Mouse (Mus musculus): ENCODE results near the gene Fgr.

The Fgr gene

DNA sequence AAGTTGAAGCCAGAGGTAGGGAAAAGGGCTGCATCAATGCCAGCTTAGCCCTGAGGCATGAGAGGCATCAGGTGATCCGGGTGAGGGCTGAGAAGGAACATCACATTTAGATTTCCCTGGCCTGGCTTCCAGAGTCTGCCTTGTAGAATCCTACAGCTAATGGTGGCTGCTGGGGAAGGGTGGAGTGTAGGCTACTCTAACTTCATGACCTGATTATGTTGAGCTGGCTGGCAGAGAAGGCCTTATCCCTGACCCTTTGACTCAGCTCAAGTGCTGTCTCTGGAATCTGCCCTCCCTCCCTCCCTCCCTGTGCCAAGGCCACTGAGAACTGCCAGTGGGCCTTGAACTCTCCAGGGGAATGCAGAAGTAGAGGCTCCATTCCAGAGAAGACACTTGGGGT lies 61.6 kb downstream of the Fgr start:
- no peak for DNase-seq (ENCODE audit: low spot score in 2 of 2)

DNA sequence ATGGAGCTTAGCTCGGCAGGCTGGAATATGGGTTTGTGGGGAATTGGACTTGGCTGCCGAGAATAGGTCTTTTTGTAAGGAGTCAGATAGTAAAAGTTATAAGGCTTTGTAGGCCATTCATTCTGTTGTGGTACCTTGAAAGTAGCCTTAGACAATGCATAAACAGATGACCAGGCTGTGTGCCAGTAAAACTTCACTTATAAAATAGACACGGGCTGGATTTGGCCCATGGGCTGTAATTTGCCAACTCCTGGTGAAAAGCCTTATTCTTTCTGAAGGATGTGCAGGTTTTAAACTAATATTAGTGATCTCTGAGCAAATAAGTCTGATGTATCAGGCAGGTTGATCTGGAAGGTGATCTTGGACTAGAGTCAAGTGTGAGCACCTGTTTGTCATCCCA lies 62.1 kb downstream of the Fgr start:
- no peak for DNase-seq (ENCODE audit: low spot score in 2 of 2)

DNA sequence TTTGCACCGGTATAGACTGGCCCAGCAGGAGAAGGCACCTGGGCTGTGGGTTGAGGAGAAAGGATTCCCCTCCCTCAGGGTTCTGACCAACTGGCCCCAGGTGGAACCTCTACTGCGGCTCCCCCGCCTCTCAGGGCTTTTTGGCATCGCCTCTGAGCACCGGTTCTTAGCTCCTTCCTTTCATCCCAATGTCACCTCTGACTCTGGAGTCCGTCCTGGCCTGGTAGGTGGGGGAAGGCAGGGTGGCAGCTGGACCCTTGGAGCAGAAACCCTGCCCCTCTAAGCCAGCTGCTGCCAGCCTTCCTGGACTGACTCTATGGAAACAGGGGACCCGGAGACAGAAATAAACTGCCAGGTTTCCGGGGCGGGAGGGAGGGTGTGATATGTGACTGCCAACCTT lies 63.4 kb downstream of the Fgr start:
- no peak for DNase-seq (ENCODE audit: low spot score in 2 of 2)

DNA sequence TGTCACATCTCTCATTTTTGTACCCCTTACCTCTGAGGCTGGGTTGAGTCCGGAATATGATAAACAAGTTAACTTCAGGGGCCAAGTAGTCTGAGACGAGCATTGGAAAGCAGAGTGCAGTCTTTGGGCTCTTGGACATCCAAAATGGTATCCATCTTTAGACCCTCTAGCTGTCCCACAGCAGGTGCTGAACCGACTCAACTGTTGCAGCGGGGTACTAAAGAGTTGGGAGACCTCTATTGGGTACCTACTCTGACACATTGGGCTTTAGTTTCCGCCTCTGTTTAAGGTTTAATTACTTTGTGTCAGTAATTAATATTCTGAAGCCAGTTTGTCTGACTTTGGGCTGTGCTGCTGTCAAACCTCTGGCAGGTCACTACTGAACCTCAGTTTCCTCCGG lies 63.9 kb downstream of the Fgr start:
- no peak for DNase-seq (ENCODE audit: low spot score in 2 of 2)

DNA sequence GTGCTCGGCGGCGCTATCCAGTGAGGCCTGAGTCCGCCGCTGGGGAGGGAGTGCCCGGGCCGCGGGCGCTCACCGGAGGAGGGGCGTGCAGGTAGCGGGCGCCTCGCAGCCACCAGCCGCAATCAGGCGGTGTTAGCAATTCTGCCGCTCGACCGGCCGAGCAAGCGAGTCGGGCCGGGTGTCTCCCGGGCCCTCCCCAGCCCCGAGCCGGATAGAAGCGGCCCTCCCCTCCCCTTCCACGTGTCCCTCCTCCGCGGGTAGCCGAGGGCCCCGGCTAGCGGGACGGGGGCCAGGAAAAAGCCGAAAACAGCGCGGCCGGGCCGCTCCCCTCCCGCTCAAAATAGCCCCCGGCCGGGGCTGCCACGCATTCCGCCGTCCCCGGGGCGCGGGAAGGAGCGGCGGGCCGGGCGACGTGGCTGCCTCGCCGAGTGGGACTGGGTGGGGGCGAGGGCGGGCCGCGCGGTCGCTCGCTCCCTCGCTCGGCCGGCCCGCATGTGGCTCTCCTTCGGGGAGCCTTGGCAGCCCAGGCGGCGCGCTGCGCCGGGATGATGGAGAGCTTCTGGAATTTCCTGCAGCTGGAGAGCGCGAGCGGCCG lies 64.7 kb downstream of the Fgr start:
- DNase-seq (ENCODE audit: low spot score in 2 of 2) = no peak

DNA sequence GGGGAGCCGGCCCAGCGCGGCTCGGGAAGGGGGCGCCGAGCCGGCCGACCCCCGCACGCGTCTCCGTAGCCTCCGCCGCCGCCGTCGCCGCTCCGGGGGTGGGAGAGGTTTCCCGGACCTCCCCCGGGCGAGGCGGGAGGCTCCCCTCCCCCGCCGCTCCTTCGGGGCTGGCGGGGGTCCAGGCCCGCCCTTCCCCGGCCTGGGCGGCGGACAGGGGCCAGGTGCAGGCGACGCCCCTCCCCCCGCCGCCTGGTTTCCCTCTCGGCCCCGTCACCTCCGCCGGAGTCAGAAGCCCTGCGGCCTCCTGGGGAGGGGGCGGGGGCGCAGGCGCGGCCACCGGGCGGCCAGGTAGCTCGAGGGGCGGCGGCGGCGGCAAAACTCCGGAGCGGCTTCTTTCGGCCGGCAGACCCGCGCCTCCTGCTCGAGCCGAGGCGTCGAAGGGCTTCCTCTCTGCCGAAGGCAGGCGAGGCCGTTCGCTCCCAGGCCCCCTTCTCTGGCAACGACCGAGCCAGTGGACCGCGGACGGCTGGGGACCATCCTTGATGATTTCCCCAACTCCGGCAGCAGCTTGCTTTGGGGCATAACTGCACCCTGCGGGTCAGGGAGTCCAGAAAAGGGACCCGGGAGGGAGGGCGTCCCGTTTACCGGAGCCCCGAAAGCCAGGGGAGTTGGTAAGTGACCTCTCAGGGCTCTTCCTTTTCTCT lies 65.4 kb downstream of the Fgr start:
- no peak for DNase-seq (ENCODE audit: low spot score in 2 of 2)

DNA sequence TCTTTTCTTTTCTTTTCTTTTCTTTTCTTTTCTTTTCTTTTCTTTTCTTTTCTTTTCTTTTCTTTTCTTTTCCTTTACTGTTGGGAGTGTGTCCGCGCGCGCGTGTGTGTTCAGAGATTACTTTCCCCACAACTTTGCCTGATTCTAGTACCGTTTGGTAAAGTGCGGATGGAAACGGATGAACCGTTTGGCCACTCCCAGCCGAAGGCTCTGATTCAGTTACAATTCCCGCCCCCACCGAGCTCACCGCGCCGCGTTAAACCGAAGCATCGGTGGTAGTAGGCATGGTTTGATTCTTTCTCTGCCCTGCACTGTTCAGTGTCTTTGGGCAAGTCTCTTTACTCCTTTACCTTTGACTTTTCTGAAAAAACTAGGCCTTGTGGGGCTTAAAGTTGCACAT lies 65.9 kb downstream of the Fgr start:
- no peak for DNase-seq (ENCODE audit: low spot score in 2 of 2)

DNA sequence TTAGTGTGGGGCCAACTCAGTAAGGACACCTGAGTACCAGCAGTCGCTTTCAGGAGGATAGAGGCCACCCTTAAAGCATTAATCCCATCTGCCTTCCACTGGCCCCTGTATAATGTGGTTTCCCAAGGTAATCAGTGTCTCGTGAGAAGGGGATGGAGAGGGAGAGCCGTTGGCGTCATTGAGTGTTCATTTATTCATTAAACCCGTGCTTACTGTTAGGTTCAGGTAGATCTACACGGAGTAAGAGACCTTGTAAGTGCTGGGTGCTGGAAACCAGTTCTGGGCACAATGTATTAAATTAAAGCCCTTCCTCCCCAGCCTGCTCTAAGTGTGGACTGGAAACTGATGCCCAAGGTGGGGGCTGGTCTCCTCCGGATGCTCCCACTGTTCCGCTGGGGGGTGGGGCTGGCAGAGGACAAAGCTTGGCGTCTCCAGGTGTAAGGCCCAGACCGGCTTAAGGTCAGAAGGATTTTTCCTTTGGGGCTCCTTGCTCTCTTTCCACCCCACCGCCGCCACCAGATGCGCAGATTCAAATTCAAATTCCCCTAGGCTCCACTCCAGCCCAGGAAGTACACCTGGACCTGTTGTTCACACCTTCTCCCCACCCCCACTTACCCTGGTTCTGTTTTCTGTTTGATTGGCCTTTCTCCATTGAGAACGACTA lies 66.5 kb downstream of the Fgr start:
- no peak for DNase-seq (ENCODE audit: low spot score in 2 of 2)

DNA sequence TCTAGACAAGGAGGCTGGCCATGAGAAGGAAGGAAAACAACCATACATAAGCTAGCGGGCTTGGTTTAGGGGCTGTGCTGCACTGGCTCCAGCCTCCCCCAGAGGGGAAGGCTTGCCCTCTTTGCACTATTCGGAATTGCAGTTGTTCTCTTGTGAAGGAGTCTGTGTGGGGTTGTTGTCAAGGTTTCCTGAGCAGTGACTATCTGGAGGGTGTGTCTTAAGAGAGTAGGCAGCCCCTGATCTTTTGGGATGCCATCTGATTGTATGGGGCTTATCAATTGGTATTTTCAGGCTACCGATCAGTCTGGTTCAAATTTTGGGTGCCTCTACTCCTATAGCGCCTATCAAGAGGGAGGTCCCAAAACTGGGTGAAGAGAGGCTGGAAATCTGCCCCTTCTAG lies 68.3 kb downstream of the Fgr start:
- no peak for DNase-seq (ENCODE audit: low spot score in 2 of 2)

DNA sequence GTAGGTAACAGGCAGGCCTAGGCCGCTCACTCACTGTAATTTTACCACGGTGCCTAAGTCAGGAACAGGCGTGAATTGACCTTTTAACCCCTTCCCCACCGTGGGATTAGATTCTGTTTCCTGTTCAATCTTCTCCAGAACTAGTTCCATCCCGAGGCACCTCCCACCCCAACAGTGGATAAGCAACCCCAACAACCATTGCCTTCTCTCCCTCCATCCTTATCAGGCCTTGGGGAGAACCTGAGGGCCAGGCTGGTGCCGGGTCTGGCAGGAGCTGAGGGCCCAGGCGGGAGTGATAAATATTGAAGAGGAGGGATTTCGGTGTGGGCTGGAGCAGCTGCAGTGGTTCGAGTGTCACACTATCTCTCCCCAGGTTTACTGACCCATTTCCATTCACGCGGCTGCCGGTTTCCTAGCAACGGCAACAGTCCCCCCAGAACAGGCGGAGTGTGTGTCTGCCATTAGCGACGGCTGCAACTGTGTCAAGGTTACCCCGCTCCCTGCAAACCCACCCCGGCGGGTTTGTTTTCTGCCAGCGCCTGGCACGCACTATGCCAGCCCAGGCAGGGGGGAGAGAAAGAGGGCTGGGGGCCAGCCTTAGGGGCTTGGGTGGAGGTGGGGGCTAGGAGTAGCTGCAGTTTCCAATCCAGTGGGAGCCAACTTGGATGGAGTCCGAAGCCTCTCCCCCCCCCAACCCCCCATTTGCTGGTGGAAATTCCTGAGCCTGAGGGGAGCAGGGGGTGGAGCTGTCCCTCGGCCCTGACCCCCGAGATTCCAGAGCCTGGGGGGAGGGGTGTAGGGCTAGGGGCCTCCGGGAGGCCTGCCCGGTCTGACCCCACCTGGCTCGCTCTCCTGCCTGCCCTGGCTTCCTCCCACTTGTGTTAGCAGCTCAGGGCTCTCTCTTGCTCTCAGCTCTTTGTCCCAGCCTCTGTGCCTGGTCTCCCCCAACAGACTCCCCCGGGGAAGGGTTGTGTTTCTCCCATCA lies 69.0 kb downstream of the Fgr start:
- no peak for DNase-seq (ENCODE audit: low spot score in 2 of 2)

DNA sequence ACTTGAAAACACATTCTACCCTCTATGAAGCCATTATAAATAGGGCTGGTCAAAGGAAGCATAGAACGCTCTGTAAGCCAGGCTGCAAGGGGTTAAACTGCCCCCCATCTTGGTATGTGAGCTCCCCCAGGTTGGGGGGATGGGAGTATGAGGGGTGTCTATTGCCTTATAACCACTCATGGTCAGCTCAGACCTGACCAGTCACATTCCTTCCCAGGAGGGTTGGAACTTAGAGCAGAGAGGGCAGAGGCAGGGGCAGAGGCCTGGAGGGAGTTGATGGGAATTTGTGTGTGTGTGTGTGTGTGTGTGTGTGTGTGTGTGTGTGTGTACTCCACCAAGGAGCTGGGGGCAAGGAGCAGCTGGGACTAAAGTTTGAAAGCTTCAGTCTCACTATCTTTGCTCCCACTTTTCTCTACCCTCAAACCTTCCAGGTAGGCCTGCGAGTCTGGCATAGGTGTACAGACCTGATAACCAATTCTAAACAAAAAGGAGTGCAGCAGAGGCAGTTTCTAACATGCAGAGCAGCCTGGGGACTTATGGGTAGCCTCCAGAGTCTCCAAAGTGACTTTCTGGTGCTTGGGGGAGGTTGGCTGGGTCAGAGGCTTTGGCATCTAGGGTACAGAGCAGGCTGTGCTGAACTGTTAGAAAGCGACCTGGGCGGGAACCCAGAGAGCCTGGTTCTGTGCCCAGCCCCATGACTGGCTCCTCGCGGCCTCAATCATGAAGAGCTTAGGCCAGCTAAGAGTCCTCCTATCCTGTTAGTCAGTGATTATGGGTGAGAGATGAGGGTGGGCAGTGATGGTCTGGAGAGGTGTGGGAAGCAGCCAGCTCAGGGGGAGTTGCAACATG lies 70.1 kb downstream of the Fgr start:
- DNase-seq (ENCODE audit: low spot score in 2 of 2) = no peak

DNA sequence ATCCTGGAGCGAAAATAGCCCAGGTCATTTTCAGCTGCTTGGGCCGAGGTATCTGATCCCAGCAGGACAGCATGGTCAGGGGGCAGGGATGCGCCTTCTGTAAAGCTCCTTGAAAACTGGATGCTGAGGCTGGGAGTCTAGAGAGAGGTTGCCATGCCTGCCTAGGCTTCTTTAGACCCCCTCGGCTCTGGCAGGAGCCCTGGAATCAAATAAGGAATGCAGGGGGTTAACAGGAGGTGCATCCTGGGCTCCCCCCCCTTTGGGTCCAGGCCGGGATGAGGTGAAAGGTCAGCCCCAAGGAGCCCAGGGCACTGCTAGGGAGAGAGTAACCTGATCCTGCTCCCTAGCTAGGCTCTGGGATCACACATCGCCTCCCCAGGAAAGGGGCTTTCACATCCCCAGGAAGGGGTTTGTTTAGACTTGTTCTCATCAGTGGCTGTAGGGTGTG lies 70.8 kb downstream of the Fgr start:
- DNase-seq (ENCODE audit: low spot score in 2 of 2) = no peak

DNA sequence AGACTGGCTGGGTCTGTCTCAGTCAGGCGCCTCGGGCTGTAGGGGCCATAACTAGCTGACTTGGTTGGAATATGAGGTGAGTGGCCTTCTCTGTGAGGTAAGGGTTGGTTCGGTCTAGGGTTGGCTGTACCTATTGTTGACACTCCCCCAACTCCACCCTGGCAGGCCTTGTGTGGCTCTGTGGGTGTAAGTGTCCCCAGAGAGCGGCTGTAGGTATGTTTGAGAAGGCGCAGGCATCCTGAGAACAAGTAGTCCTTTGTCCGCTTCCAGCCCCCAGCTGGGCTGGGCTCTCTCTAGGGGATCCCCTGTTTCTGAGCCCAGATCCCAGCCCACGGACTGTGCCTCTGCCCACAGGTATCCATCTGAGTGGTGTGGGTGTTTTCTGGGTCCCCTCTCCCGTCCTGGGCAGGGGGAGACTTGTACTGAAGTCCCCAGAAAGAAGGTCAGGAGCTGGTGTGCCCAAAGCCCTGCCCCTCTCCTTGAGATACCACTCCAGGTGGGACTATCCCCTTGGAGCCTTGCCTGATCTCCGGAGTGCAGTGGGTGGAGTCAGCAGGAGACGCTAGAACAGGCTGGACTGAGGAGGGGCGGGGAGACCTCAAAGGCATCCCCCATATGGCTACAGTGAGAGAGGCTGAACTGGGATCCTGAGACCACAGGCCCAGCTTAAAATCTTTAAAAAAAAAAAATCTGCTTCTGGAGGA lies 72.0 kb downstream of the Fgr start:
- no peak for DNase-seq (ENCODE audit: low spot score in 2 of 2)

DNA sequence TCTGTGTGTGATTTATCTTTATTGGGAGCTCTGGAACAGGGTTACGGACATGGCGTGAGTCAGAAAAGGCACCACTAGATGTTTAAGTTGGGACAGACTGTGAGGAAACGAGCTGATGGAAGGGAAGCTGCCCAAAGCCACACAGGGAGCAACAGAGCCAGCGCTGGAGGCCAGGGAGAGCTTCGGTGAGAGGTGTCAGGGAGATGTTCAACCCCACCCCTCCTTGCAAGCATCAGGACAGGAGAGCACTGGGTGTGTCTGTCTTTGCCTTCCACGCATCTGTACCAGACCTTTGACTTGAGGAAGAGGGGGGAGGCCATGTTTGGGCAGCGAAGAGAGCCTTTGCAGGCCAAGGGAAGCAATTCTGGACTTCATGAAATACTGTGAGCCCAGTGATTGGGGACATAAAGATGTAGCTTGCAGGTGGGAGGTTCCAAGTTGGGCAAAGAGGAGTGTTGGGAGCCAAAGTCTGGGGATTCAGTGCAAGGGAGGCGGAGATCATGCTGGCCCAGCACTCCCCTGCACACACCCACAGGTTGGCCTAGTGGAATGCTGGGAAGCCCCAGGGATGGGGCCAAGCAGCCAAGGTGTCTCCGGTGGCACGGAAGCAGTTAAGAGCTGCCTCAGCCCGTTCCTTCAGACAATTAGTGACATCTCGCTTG lies 72.9 kb downstream of the Fgr start:
- DNase-seq (ENCODE audit: low spot score in 2 of 2) = no peak

DNA sequence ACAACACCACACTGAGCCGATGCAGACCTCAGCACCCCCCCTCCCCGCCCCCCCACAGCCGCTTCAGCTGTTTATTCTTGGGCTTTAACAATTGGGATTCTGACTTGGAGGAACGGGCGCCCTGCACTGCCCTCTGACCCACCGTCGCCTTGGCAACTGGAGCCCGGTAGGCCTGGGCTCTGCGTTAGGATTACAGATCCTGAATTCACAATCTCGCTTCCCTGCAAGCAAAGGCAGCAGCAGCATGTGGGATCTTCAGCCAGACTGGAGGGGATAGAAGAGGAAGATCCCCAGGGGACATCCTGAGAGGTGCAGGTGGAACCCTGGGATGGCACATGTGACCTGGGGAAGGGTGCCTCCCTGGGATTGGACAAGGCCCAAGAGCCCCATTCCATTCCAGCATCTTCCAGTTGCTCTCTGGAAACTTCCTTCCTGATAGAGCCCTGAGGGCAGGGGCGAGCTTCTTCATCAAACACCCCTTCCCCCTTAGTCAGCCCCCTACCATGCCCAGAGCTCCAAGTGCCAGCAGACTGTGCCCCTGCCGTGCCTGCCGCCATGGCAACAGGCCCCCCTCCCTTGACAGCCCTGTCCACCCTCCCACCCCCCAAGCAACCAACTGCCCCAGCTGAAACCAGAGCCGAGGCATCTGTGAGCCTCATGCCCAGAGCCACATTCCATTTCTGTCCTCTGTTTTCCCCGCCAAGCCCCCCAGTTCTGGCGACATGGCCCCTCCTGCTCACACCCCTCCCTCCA lies 73.6 kb downstream of the Fgr start:
- no peak for DNase-seq (ENCODE audit: low spot score in 2 of 2)

DNA sequence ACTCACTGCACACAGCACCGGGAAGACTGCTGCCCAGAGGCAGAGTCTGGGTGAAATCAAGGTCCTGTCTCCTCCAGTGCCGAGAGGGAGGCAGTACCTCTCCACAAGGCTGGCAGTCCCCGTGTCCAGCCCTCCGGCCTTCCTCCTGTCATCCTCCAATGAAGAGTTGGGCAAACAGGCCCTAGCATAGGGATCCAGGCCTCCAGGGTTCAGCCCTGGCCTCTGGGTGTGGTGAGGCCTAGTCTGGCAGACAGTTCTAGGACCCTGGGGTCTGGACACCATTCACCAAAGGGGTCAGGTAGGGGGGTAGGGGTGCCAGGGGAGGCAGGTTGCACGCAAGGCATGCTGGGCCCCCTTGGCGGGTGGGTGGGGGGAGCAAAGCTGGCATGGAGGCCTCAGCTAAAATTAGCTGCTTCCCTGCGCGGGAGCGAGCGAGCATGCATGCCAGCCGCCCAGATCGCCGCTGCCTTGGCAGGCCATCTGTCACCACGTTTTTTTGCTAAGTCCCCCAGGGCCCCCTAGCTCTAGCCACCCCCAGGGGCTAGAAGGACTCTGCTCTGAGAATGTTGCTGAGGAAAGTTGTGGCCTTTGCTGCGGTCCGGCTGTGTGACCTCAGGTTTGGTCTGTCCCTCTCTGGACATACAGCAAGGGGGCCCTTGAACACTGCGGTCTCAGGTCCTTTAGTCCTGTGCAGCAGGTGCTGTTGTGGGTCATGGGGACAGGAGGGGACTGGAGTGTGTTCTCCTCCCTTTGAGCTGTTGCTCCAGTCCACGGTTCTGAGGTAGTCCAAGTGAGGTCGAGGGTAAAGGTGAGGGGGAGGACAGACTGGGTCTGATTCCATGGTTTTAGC lies 75.4 kb downstream of the Fgr start:
- DNase-seq (ENCODE audit: low spot score in 2 of 2) = no peak

DNA sequence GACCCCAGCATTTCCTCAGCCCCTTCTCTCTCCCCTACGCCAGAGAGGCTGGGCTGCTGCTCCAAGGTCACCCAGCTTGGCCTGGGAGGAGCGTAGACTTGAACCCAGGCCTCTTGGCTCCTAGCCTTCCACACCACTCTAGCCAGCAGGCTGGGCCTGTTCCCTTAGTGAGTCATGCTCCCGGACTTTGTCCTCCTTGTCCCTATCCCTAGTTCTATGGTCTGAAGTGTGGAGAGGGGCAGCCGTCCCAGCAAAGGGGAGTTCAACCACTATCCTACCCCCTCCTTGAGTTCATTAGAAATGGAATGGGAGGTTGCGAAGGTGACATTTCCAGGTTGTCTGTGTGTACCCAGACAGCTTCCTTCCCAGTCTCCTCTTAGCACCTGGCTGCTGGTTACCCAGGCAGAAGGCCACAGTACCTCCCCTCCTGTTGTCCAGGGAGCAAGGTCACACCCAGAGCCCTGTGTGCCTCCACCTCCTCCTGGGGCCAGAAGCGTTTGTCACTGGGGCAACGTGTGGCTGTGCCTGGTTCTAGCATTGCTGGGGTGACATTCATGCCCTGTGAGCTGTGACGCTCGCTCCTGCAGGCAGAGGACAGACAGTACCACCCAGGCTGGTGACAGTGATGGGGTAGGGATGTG lies 76.4 kb downstream of the Fgr start:
- peak in 1 of 2 experiments; percentile 50 for DNase-seq (ENCODE audit: low spot score in 2 of 2)
